Mouse (Mus musculus) thymus, adult 2 months (tissue): ENCODE measurements around the gene Mecom. TPM values are rescaled to one million over a fixed set of nuclear protein-coding genes. Genes with fewer than 3 reads are reported as not detected.

Source experiments
- DNase-seq: peaks from one replicate; pipeline ENCODE4 v3.0.0; 2021
- H3K27ac ChIP-seq: fragments of 200-500 bp; 2 replicates; pipeline ENCODE4 v1.5.1; 2012; ENCODE audit warnings: low read length, control low read depth; ENCODE audit not compliant: control insufficient read depth, insufficient read depth
- H3K27me3 ChIP-seq: fragments of 200-500 bp; 2 replicates; pipeline ENCODE4 v1.6.1; 2012; ENCODE audit warnings: mild to moderate bottlenecking, low read length, moderate library complexity, mixed read lengths; ENCODE audit not compliant: control insufficient read depth, insufficient read depth
- H3K36me3 ChIP-seq: fragments of 200-500 bp; 2 replicates; pipeline ENCODE4 v1.6.1; 2012; ENCODE audit warnings: mild to moderate bottlenecking, low read length, moderate library complexity; ENCODE audit not compliant: control insufficient read depth, insufficient read depth
- H3K4me1 ChIP-seq: fragments of 200-500 bp; replicated peaks from 2 replicates; pipeline ENCODE4 v1.6.1; 2012; ENCODE audit warnings: low read length; ENCODE audit not compliant: control insufficient read depth, insufficient read depth
- H3K4me3 ChIP-seq: fragments of 200-500 bp; 2 replicates; pipeline ENCODE4 v1.5.1; 2012; ENCODE audit warnings: mild to moderate bottlenecking, low read length, control low read depth, moderate library complexity; ENCODE audit not compliant: control insufficient read depth, insufficient read depth
- CTCF ChIP-seq: fragments of 200-500 bp; IDR thresholded peaks from 2 replicates; pipeline ENCODE4 v1.5.1; 2012; ENCODE audit warnings: mild to moderate bottlenecking, control low read depth, low read length, moderate library complexity, borderline replicate concordance; ENCODE audit not compliant: control insufficient read depth, poor library complexity, insufficient read depth; ENCODE audit errors: extremely low read depth
- POLR2A ChIP-seq: fragments of 200-500 bp; IDR thresholded peaks from 2 replicates; pipeline ENCODE4 v1.6.1; 2012; ENCODE audit warnings: mild to moderate bottlenecking, low read length, control low read depth, moderate library complexity; ENCODE audit not compliant: control insufficient read depth, poor library complexity, insufficient read depth; ENCODE audit errors: extremely low read depth
- WGBS: fragments of 180-500 bp; shearing (Covaris S2); methylation state at CpG from one replicate; pipeline ENCODE4 v1.1.7; 2018; 5-methylcytosine and 5-hydroxymethylcytosine counted together
- polyA plus RNA-seq: library from polyadenylated mRNA; depleted of rRNA; stranded (reverse); fragments of >200 nt; gene quantifications from 2 replicates; pipeline ENCODE4 v1.2.3, GENCODE M21; 2012

Gene Mecom
- polyA plus RNA-seq, 1 experiment, result 0.92 TPM

GRCm38 (mm10) chr3:30508930-30509910, 38.6 kb downstream of the Mecom start:
- no peak for DNase-seq

GRCm38 (mm10) chr3:30508296-30508929, 39.4 kb downstream of the Mecom start:
- H3K36me3 ChIP-seq, result no peaks in the 10 kb centered on the region
- peak; percentile 66 for DNase-seq
- 1% methylated on average over 72 of the region's 73 CpGs for WGBS
- H3K4me3 ChIP-seq, result peak overlapping the region; percentile 33
- TF ChIP-seq CTCF (0 out of 2 replicates have a peak, but pooled peaks have one; percentile 15), POLR2A (no peak)
- H3K4me1 ChIP-seq, result peaks cover 8% of the 10 kb centered on the region
- peaks cover 37% of the 10 kb centered on the region for H3K27me3 ChIP-seq
- no peak overlapping the region for H3K27ac ChIP-seq

More at GRCm38 (mm10) chr3:30508930-30509910, 38.6 kb downstream of the Mecom start:
- 2% methylated on average over 43 of the region's 55 CpGs for WGBS
- peaks cover 39% of the 10 kb centered on the region for H3K27me3 ChIP-seq
- no peaks in the 10 kb centered on the region for H3K36me3 ChIP-seq
- no peak overlapping the region for H3K27ac ChIP-seq
- H3K4me1 ChIP-seq, result peaks cover 8% of the 10 kb centered on the region
- TF ChIP-seq CTCF (no peak), POLR2A (no peak)
- H3K4me3 ChIP-seq, result no peak overlapping the region

- no peak for DNase-seq
- TF ChIP-seq CTCF (no peak), POLR2A (no peak)
- Histone ChIP-seq H3K36me3 (no peaks in the 10 kb centered on the region), H3K27ac (no peak overlapping the region), H3K4me1 (peaks cover 8% of the 10 kb centered on the region), H3K27me3 (peaks cover 37% of the 10 kb centered on the region), H3K4me3 (peak overlapping the region; percentile 33)
- WGBS, result 2% methylated on average over 41 of the region's 41 CpGs
Measured at GRCm38 (mm10) chr3:30507576-30508295, 40.1 kb downstream of the Mecom start.

GRCm38 (mm10) chr3:30507028-30507575, 40.7 kb downstream of the Mecom start:
- Histone ChIP-seq H3K4me3 (peak overlapping the region; percentile 13; the same call in 1 of the 2 replicates), H3K27me3 (peaks cover 33% of the 10 kb centered on the region), H3K4me1 (peaks cover 8% of the 10 kb centered on the region), H3K36me3 (no peaks in the 10 kb centered on the region), H3K27ac (no peak overlapping the region)
- TF ChIP-seq CTCF, result no peak
- no peak for TF ChIP-seq POLR2A
- under 1% methylated on average over 22 of the region's 22 CpGs for WGBS
- no peak for DNase-seq

GRCm38 (mm10) chr3:30506329-30507027, 41.3 kb downstream of the Mecom start:
- TF ChIP-seq POLR2A (no peak), CTCF (no peak)
- 7% methylated on average over 17 of the region's 17 CpGs for WGBS
- H3K36me3 ChIP-seq, result no peaks in the 10 kb centered on the region
- peaks cover 8% of the 10 kb centered on the region for H3K4me1 ChIP-seq
- no peak for DNase-seq
- H3K4me3 ChIP-seq, result 0 out of 2 replicates have a peak overlapping the region, but pooled peaks have one; percentile 13
- no peak overlapping the region for H3K27ac ChIP-seq
- H3K27me3 ChIP-seq, result peaks cover 31% of the 10 kb centered on the region
